Mouse (Mus musculus): ENCODE data around the gene Gm8113.
"Not testable (repeated sequence)": the region's sequence is repeated elsewhere in the genome, so short reads cannot be mapped to it uniquely, and the experiment has no call there.

Gm8113 gene

GRCm38 (mm10) chr14:43924688-43925403 lies at the start of gene Gm8113:
Gene Gm8113, plus strand, starts transcription at chr14:43925390.
- DNase-seq: peak; percentile 32 to 77

- DNase-seq: not testable (repeated sequence)
Observed at GRCm38 (mm10) chr14:43875417-43875816, 49.8 kb upstream of the Gm8113 start, which contains the start of gene Ear1. Gene Ear1, minus strand, starts transcription at chr14:43875517.

- DNase-seq: not testable (repeated sequence)
Observed at GRCm38 (mm10) chr14:43877789-43878188, 47.4 kb upstream of the Gm8113 start.

GRCm38 (mm10) chr14:43879966-43880545 lies 45.1 kb upstream of the Gm8113 start:
- DNase-seq: not testable (repeated sequence)

- DNase-seq: not testable (repeated sequence)
Observed at GRCm38 (mm10) chr14:43886235-43886634, 39.0 kb upstream of the Gm8113 start.

- not testable (repeated sequence) for DNase-seq
Observed at GRCm38 (mm10) chr14:43891288-43891687, 33.9 kb upstream of the Gm8113 start.

- not testable (repeated sequence) for DNase-seq
Observed at GRCm38 (mm10) chr14:43895357-43895756, 29.8 kb upstream of the Gm8113 start.

- not testable (repeated sequence) for DNase-seq
Observed at GRCm38 (mm10) chr14:43898577-43898976, 26.6 kb upstream of the Gm8113 start.

- not testable (repeated sequence) for DNase-seq
Observed at GRCm38 (mm10) chr14:43918214-43918613, 7.0 kb upstream of the Gm8113 start.

- DNase-seq: not testable (repeated sequence)
Observed at GRCm38 (mm10) chr14:43923459-43923858, 1.7 kb upstream of the Gm8113 start, which contains the start of gene Ear10. Gene Ear10, minus strand, starts transcription at chr14:43923559.

GRCm38 (mm10) chr14:43925404-43925950 lies 287 bp downstream of the Gm8113 start:
- DNase-seq: peak in 1 of 2 experiments; percentile 1

GRCm38 (mm10) chr14:43932991-43933390 lies 7.8 kb downstream of the Gm8113 start:
- peak; percentile 17 to 57 for DNase-seq

GRCm38 (mm10) chr14:43933399-43933798 lies 8.2 kb downstream of the Gm8113 start:
- not testable (repeated sequence) for DNase-seq

- DNase-seq: not testable (repeated sequence)
Observed at GRCm38 (mm10) chr14:43953382-43953781, 28.2 kb downstream of the Gm8113 start.

- not testable (repeated sequence) for DNase-seq
Observed at GRCm38 (mm10) chr14:43955074-43955473, 29.9 kb downstream of the Gm8113 start.

- DNase-seq: not testable (repeated sequence)
Observed at GRCm38 (mm10) chr14:43956769-43957168, 31.6 kb downstream of the Gm8113 start, which contains the start of gene Ang5. Gene Ang5, plus strand, starts transcription at chr14:43957069.
